Mouse (Mus musculus) E14TG2a.4 (cell line): ENCODE data around the gene Lrfn4.

Experiments used
- H3K27me3 ChIP-seq: 2 replicates; pipeline ENCODE4 v1.6.1; 2014; ENCODE audit warnings: low read length, control low read depth; ENCODE audit not compliant: insufficient read depth
- H3K36me3 ChIP-seq: 2 replicates; pipeline ENCODE4 v1.6.1; 2014; ENCODE audit warnings: low read length, control low read depth; ENCODE audit not compliant: insufficient read depth
- H3K4me1 ChIP-seq: replicated peaks from 2 replicates; pipeline ENCODE4 v1.6.1; 2014; ENCODE audit warnings: low read depth, low read length, control low read depth
- H3K4me3 ChIP-seq: replicated peaks from 2 replicates; pipeline ENCODE4 v1.5.1; 2014; ENCODE audit warnings: mild to moderate bottlenecking, low read length
- H3K9me3 ChIP-seq: 2 replicates; pipeline ENCODE4 v1.6.1; 2014; ENCODE audit warnings: low read length, control low read depth
- CTCF ChIP-seq: conservative IDR thresholded peaks from 2 replicates; pipeline ENCODE4 v1.5.1; 2014; ENCODE audit warnings: low read length
- NANOG ChIP-seq: IDR thresholded peaks from 2 replicates; pipeline ENCODE4 v1.6.1; 2014; ENCODE audit warnings: borderline replicate concordance, low read length, mixed read lengths
- POU5F1 ChIP-seq: IDR thresholded peaks from 2 replicates; pipeline ENCODE4 v1.6.1; 2014; ENCODE audit warnings: low read length, borderline replicate concordance

Gene Lrfn4

DNA sequence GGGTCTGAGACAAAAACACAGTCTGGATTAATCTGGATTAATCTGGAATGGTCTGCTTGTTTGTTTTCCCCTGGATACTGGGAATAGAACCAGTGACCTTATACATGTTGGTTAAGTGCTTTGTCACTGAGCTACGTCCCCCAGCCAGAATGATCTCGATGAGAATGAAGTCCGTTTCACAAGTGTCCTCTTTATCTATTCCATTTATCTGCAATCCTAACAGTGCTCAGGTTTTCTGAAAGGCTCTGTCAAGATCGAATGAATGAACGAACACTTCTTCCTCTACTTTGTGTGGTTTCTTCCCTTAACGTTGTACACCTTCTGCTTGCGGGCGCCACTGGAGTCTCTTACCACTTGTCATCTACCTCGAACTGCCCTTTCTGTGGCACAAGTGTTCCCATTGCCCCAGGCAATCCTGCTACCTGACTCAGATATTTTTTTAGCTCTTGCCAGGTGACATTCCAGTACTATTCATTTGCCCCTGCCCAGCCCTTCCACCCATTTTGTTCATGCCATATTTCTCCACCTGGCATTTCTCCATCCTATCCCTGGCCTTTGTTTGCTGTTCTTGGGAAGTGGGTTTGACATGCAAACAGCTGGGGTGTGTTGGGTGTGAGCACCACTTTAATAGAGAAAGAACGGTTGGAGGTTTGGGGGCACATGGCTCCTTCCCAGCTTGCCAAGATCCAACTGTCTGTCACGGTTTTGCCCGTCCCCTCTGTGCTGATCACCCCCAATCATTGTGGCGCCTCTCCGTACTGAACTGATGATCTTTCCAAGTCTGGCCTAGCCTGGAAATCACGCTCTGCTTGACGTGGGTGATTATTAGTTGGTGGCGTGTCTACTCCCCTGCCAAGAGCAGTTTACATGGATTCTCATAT lies 45.9 kb downstream of the Lrfn4 start:
- H3K36me3 ChIP-seq, result no peaks in the 10 kb centered on the region
- peaks cover 48% of the 10 kb centered on the region for H3K4me1 ChIP-seq
- H3K9me3 ChIP-seq, result no peaks in the 10 kb centered on the region
- H3K27me3 ChIP-seq, result no peaks in the 10 kb centered on the region
- TF ChIP-seq NANOG (no peak), POU5F1 (no peak), CTCF (no peak)
- H3K4me3 ChIP-seq, result no peak overlapping the region

DNA sequence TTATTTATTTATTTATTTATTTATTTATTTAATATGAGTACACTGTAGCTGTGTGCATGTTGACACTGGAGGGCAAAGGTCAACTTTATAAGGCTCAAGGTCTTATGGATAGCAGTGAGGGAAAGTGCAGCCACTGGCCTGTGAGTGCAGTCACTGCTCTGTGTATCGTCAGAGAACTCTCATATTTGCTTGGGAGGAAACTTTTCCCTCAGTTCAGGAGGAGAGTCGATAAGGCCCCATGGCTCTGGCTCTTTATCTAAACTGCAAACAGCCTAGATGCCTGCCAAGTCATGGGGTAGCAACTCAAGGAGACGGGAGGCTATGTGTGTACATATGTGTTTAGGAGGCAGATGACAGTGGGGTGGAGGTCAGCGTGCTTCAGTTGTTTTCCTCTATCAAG lies 46.6 kb downstream of the Lrfn4 start:
- no peak for TF ChIP-seq POU5F1
- TF ChIP-seq CTCF, result no peak
- no peak for TF ChIP-seq NANOG
- no peaks in the 10 kb centered on the region for H3K27me3 ChIP-seq
- H3K36me3 ChIP-seq, result no peaks in the 10 kb centered on the region
- H3K9me3 ChIP-seq, result no peaks in the 10 kb centered on the region
- no peak overlapping the region for H3K4me3 ChIP-seq
- H3K4me1 ChIP-seq, result peaks cover 48% of the 10 kb centered on the region

GRCm38 (mm10) chr19:4567665-4568064 lies 47.8 kb downstream of the Lrfn4 start:
- no peak for TF ChIP-seq NANOG
- Histone ChIP-seq H3K27me3 (no peaks in the 10 kb centered on the region), H3K4me3 (no peak overlapping the region), H3K36me3 (no peaks in the 10 kb centered on the region), H3K4me1 (peaks cover 48% of the 10 kb centered on the region), H3K9me3 (no peaks in the 10 kb centered on the region)

GRCm38 (mm10) chr19:4566880-4567279 lies 48.6 kb downstream of the Lrfn4 start:
- no peak for TF ChIP-seq POU5F1
- no peak for TF ChIP-seq CTCF
- TF ChIP-seq NANOG, result no peak
- Histone ChIP-seq H3K27me3 (no peaks in the 10 kb centered on the region), H3K36me3 (no peaks in the 10 kb centered on the region), H3K4me1 (peaks cover 46% of the 10 kb centered on the region), H3K9me3 (no peaks in the 10 kb centered on the region), H3K4me3 (no peak overlapping the region)

- Histone ChIP-seq H3K9me3 (no peaks in the 10 kb centered on the region), H3K36me3 (no peaks in the 10 kb centered on the region), H3K4me1 (peaks cover 39% of the 10 kb centered on the region), H3K4me3 (no peak overlapping the region), H3K27me3 (no peaks in the 10 kb centered on the region)
- no peak for TF ChIP-seq POU5F1
- no peak for TF ChIP-seq NANOG
- TF ChIP-seq CTCF, result no peak
These were observed 49.8 kb downstream of the Lrfn4 start for GRCm38 (mm10) chr19:4565678-4566077.
